Mouse (Mus musculus) MEL (cell line): ENCODE results near the gene BC017158. TPM values are rescaled to one million over a fixed set of nuclear protein-coding genes. Genes with fewer than 3 reads are reported as not detected.
A peak's percentile ranks its signal among the peaks of the same experiment; 100 is the strongest.

ENCODE experiments used
- DNase-seq: peaks from one replicate; pipeline ENCODE4 v3.0.0; 2011; ENCODE audit warnings: low read depth, low spot score
- H3K27ac ChIP-seq: 2 replicates; pipeline ENCODE4 v1.5.1; 2012; ENCODE audit warnings: low read depth, mild to moderate bottlenecking, control low read depth, low read length, moderate library complexity; ENCODE audit not compliant: control insufficient read depth
- H3K27me3 ChIP-seq, 2 experiments: fragments of 150-350 bp in 1 of 2; sonication (generic) in 1 of 2; 2 replicates each; pipeline ENCODE4 v1.6.1; 2012; ENCODE audit warnings: low read length in 2 of 2, mild to moderate bottlenecking in 2 of 2, improper control_type of control experiment in 1 of 2, moderate library complexity in 1 of 2; ENCODE audit not compliant: insufficient read depth in 2 of 2, control insufficient read depth in 1 of 2
- H3K36me3 ChIP-seq, 2 experiments: 2 replicates each; pipeline ENCODE4 v1.6.1; 2012 to 2014; ENCODE audit warnings: low read length in 2 of 2, improper control_type of control experiment in 1 of 2, inconsistent platforms in 1 of 2, mild to moderate bottlenecking in 1 of 2; ENCODE audit not compliant: insufficient read depth in 2 of 2, control insufficient read depth in 1 of 2
- H3K4me1 ChIP-seq, 2 experiments: fragments of 150-350 bp in 1 of 2; sonication (generic) in 1 of 2; 2 replicates each; pipeline ENCODE4 v1.6.1; 2012; ENCODE audit warnings: low read length in 2 of 2, improper control_type of control experiment in 1 of 2, mild to moderate bottlenecking in 1 of 2; ENCODE audit not compliant: insufficient read depth in 2 of 2, control insufficient read depth in 1 of 2
- H3K4me3 ChIP-seq, 2 experiments: fragments of 150-350 bp in 1 of 2; sonication (generic) in 1 of 2; 2 replicates each; pipeline ENCODE4 v1.5.1; 2012; ENCODE audit warnings: low read depth in 2 of 2, low read length in 2 of 2, mild to moderate bottlenecking in 2 of 2, moderate library complexity in 2 of 2, control low read depth in 1 of 2, improper control_type of control experiment in 1 of 2; ENCODE audit not compliant: control insufficient read depth in 1 of 2, insufficient read depth in 1 of 2
- H3K79me2 ChIP-seq: 2 replicates; pipeline ENCODE4 v1.6.1; 2012; ENCODE audit warnings: mild to moderate bottlenecking, low read length, moderate library complexity; ENCODE audit not compliant: control insufficient read depth, poor library complexity, insufficient read depth
- H3K9ac ChIP-seq: 2 replicates; pipeline ENCODE4 v1.6.1; 2012; ENCODE audit warnings: low read depth, mild to moderate bottlenecking, control low read depth, low read length, moderate library complexity; ENCODE audit not compliant: control insufficient read depth, poor library complexity, severe bottlenecking
- H3K9me3 ChIP-seq: fragments of 150-350 bp; sonication (generic); replicated peaks from 2 replicates; pipeline ENCODE4 v1.6.1; 2012; ENCODE audit warnings: mild to moderate bottlenecking, low read length, improper control_type of control experiment, moderate library complexity; ENCODE audit not compliant: insufficient read depth
- BHLHE40 ChIP-seq: IDR thresholded peaks from 2 replicates; pipeline ENCODE4 v1.6.1; 2012; ENCODE audit warnings: low read depth, mild to moderate bottlenecking, inconsistent platforms, low read length, improper control_type of control experiment, borderline replicate concordance
- CHD1 ChIP-seq: IDR thresholded peaks from 2 replicates; pipeline ENCODE4 v1.6.1; 2012; ENCODE audit warnings: low read depth, mild to moderate bottlenecking, inconsistent platforms, low read length, improper control_type of control experiment
- CHD2 ChIP-seq: IDR thresholded peaks from 2 replicates; pipeline ENCODE4 v1.6.1; 2011; ENCODE audit warnings: low read length, improper control_type of control experiment
- ELF1 ChIP-seq: IDR thresholded peaks from 2 replicates; pipeline ENCODE4 v1.6.1; 2014; ENCODE audit warnings: low read depth, mild to moderate bottlenecking, inconsistent platforms, low read length, improper control_type of control experiment, moderate library complexity
- EP300 ChIP-seq, 2 experiments: IDR thresholded peaks; 2 replicates each; pipeline ENCODE4 v1.6.1; 2011; ENCODE audit warnings: improper control_type of control experiment in 2 of 2, low read length in 2 of 2, low read depth in 1 of 2, mild to moderate bottlenecking in 1 of 2
- ETS1 ChIP-seq: IDR thresholded peaks from 2 replicates; pipeline ENCODE4 v1.6.1; 2012; ENCODE audit warnings: low read depth, mild to moderate bottlenecking, inconsistent platforms, low read length, improper control_type of control experiment, moderate library complexity
- GABPA ChIP-seq: IDR thresholded peaks from 2 replicates; pipeline ENCODE4 v1.6.1; 2012; ENCODE audit warnings: low read depth, mild to moderate bottlenecking, inconsistent platforms, low read length, improper control_type of control experiment, moderate library complexity
- GATA1 ChIP-seq: IDR thresholded peaks from 2 replicates; pipeline ENCODE4 v1.6.1; 2011; ENCODE audit warnings: low read depth, low read length, improper control_type of control experiment
- HCFC1 ChIP-seq: IDR thresholded peaks from 2 replicates; pipeline ENCODE4 v1.6.1; 2012; ENCODE audit warnings: low read depth, mild to moderate bottlenecking, inconsistent platforms, low read length, improper control_type of control experiment, moderate library complexity
- KAT2A ChIP-seq: conservative IDR thresholded peaks from 2 replicates; pipeline ENCODE4 v1.6.1; 2012; ENCODE audit warnings: low read depth, low read length, improper control_type of control experiment, inconsistent platforms
- MAZ ChIP-seq: IDR thresholded peaks from 2 replicates; pipeline ENCODE4 v1.6.1; 2012; ENCODE audit warnings: low read depth, mild to moderate bottlenecking, inconsistent platforms, low read length, improper control_type of control experiment
- MXI1 ChIP-seq: IDR thresholded peaks from 2 replicates; pipeline ENCODE4 v1.6.1; 2011; ENCODE audit warnings: mild to moderate bottlenecking, low read depth, low read length, improper control_type of control experiment
- MYC ChIP-seq: IDR thresholded peaks from 2 replicates; pipeline ENCODE4 v1.6.1; 2011; ENCODE audit warnings: low read depth, mild to moderate bottlenecking, low read length, improper control_type of control experiment, moderate library complexity
- NELFE ChIP-seq: IDR thresholded peaks from 2 replicates; pipeline ENCODE4 v1.6.1; 2011; ENCODE audit warnings: low read depth, low read length, improper control_type of control experiment
- NRF1 ChIP-seq: IDR thresholded peaks from 2 replicates; pipeline ENCODE4 v1.6.1; 2014; ENCODE audit warnings: low read depth, mild to moderate bottlenecking, inconsistent platforms, low read length, improper control_type of control experiment, moderate library complexity; ENCODE audit not compliant: poor library complexity, insufficient read depth, severe bottlenecking
- POLR2AphosphoS2 ChIP-seq: IDR thresholded peaks from 2 replicates; pipeline ENCODE4 v1.6.1; 2011; ENCODE audit warnings: low read length, improper control_type of control experiment
- RAD21 ChIP-seq: IDR thresholded peaks from 2 replicates; pipeline ENCODE4 v1.6.1; 2011; ENCODE audit warnings: mild to moderate bottlenecking, low read depth, low read length, improper control_type of control experiment
- RCOR1 ChIP-seq: IDR thresholded peaks from 2 replicates; pipeline ENCODE4 v1.6.1; 2012; ENCODE audit warnings: low read depth, mild to moderate bottlenecking, inconsistent platforms, low read length, improper control_type of control experiment
- SIN3A ChIP-seq: IDR thresholded peaks from 2 replicates; pipeline ENCODE4 v1.6.1; 2012; ENCODE audit warnings: low read length, improper control_type of control experiment, inconsistent platforms
- TAL1 ChIP-seq: IDR thresholded peaks from 2 replicates; pipeline ENCODE4 v1.6.1; 2012; ENCODE audit warnings: mild to moderate bottlenecking, inconsistent platforms, low read length, moderate library complexity, mixed read lengths
- USF1 ChIP-seq: IDR thresholded peaks from 2 replicates; pipeline ENCODE4 v1.6.1; 2014; ENCODE audit warnings: low read depth, mild to moderate bottlenecking, inconsistent platforms, low read length, improper control_type of control experiment, moderate library complexity
- USF2 ChIP-seq, 2 experiments: IDR thresholded peaks; 2 replicates each; pipeline ENCODE4 v1.6.1; 2011 to 2012; ENCODE audit warnings: improper control_type of control experiment in 2 of 2, low read length in 2 of 2, borderline replicate concordance in 1 of 2, inconsistent platforms in 1 of 2, low read depth in 1 of 2, mild to moderate bottlenecking in 1 of 2; ENCODE audit not compliant: insufficient read depth in 1 of 2
- ZKSCAN1 ChIP-seq: IDR thresholded peaks from 2 replicates; pipeline ENCODE4 v1.6.1; 2012; ENCODE audit warnings: low read depth, mild to moderate bottlenecking, inconsistent platforms, low read length, improper control_type of control experiment, moderate library complexity
- ZMIZ1 ChIP-seq: IDR thresholded peaks from 2 replicates; pipeline ENCODE4 v1.6.1; 2012; ENCODE audit warnings: low read depth, mild to moderate bottlenecking, inconsistent platforms, low read length, improper control_type of control experiment, moderate library complexity
- ZNF384 ChIP-seq: IDR thresholded peaks from 2 replicates; pipeline ENCODE4 v1.6.1; 2012; ENCODE audit warnings: low read depth, mild to moderate bottlenecking, inconsistent platforms, low read length, improper control_type of control experiment
- polyA plus RNA-seq, 2 experiments: library from polyadenylated mRNA; stranded (reverse) in 1 of 2; unstranded in 1 of 2; fragments of >175 nt in 1 of 2; fragments of >200 nt in 1 of 2; gene quantifications; 2 replicates each; pipeline versions ENCODE4 v1.2.1 to v1.2.4; 2012; ENCODE audit warnings: low replicate concordance in 2 of 2, low read depth in 1 of 2; ENCODE audit not compliant: insufficient read length in 2 of 2, insufficient read depth in 1 of 2, missing spikeins in 1 of 2
- total RNA-seq: library from RNA; depleted of rRNA; stranded (reverse); fragments of 300-350 nt; gene quantifications from 2 replicates; pipeline ENCODE4 v1.2.3, GENCODE M21; 2012

BC017158 gene
- total and polyA plus RNA-seq, 3 experiments, result 19.8 to 41.6 TPM; not detected in 1

- no peaks in the 10 kb centered on the region; a peak in 1 of 4 replicates for H3K27me3 ChIP-seq
- H3K27ac ChIP-seq, result no peak overlapping the region
- H3K9me3 ChIP-seq, result no peaks in the 10 kb centered on the region
- peaks cover 9 to 12% of the 10 kb centered on the region in 2 experiments for H3K4me1 ChIP-seq
- TF ChIP-seq ZNF384 (no peak), RAD21 (no peak), BHLHE40 (no peak), POLR2AphosphoS2 (no peak), MYC (no peak), GATA1 (peak; percentile 55), ELF1 (no peak), SIN3A (no peak), ZKSCAN1 (no peak), NRF1 (no peak), EP300 (IDR thresholded peaks at IDR 0.05; ENCODE audit: low read depth in 1 of 2, low read length in 2 of 2) (peak; percentile 34 to 45), USF1 (no peak), TAL1 (no peak), CHD1 (no peak), ETS1 (peak; percentile 27; the same call in 1 of the 2 replicates), ZMIZ1 (no peak), MAZ (no peak), GABPA (no peak), CHD2 (no peak), HCFC1 (no peak), USF2 (IDR thresholded peaks at IDR 0.05; ENCODE audit: borderline replicate concordance in 1 of 2, insufficient read depth in 1 of 2, low read depth in 1 of 2, low read length in 2 of 2) (no peak), MXI1 (no peak), KAT2A (no peak), NELFE (no peak), RCOR1 (no peak)
- H3K36me3 ChIP-seq, result peaks cover 0 to 4% of the 10 kb centered on the region in 2 experiments; a peak in 2 of 4 replicates
- no peaks in the 10 kb centered on the region for H3K79me2 ChIP-seq
- no peak overlapping the region for H3K4me3 ChIP-seq
- no peak overlapping the region for H3K9ac ChIP-seq
- DNase-seq, result peak; percentile 62
Measured at GRCm38 (mm10) chr7:128256783-128257334, 41.1 kb downstream of the BC017158 start.
